Mouse (Mus musculus) heart, adult 2 months (tissue): ENCODE measurements around the gene Fntb. TPM values are rescaled to one million over a fixed set of nuclear protein-coding genes. Genes with fewer than 3 reads are reported as not detected.
A peak's percentile ranks its signal among the peaks of the same experiment; 100 is the strongest.

Experiments
- DNase-seq, 2 experiments: peaks; one replicate each; pipeline ENCODE4 v3.0.0; 2021
- H3K27ac ChIP-seq: fragments of 200-600 bp; 2 replicates; pipeline ENCODE4 v1.8.1; 2022
- H3K27me3 ChIP-seq: fragments of 200-500 bp; 2 replicates; pipeline ENCODE4 v1.6.1; 2012; ENCODE audit warnings: mild to moderate bottlenecking, low read length, inconsistent platforms, mixed read lengths; ENCODE audit not compliant: control insufficient read depth, insufficient read depth
- H3K36me3 ChIP-seq: fragments of 200-500 bp; 2 replicates; pipeline ENCODE4 v1.6.1; 2012; ENCODE audit warnings: low read length, inconsistent platforms; ENCODE audit not compliant: control insufficient read depth, insufficient read depth
- H3K4me1 ChIP-seq: fragments of 200-500 bp; 2 replicates; pipeline ENCODE4 v1.6.1; 2011; ENCODE audit warnings: low read length; ENCODE audit not compliant: control insufficient read depth, insufficient read depth
- H3K4me3 ChIP-seq: fragments of 200-600 bp; 2 replicates; pipeline ENCODE4 v1.8.1; 2022
- H3K79me2 ChIP-seq: fragments of 200-500 bp; replicated peaks from 2 replicates; pipeline ENCODE4 v1.6.1; 2012; ENCODE audit warnings: mild to moderate bottlenecking, inconsistent platforms, low read length, moderate library complexity, mixed read lengths; ENCODE audit not compliant: control insufficient read depth, insufficient read depth
- H3K9ac ChIP-seq: fragments of 200-500 bp; 2 replicates; pipeline ENCODE4 v1.6.1; 2012; ENCODE audit warnings: low read depth, mild to moderate bottlenecking, control low read depth, inconsistent platforms, low read length, mixed read lengths
- CTCF ChIP-seq: fragments of 200-600 bp; IDR thresholded peaks from 2 replicates; pipeline ENCODE4 v1.8.1; 2022; ENCODE audit warnings: antibody characterized with exemption, mild to moderate bottlenecking, moderate library complexity
- EP300 ChIP-seq: fragments of 200-500 bp; IDR thresholded peaks from 2 replicates; pipeline ENCODE4 v1.6.1; 2011; ENCODE audit warnings: low read depth, low read length, control low read depth; ENCODE audit not compliant: insufficient read depth
- POLR2A ChIP-seq: fragments of 200-500 bp; IDR thresholded peaks from 2 replicates; pipeline ENCODE4 v1.6.1; 2011; ENCODE audit warnings: mild to moderate bottlenecking, low read depth, low read length, control low read depth; ENCODE audit not compliant: insufficient read depth
- WGBS: fragments of 180-500 bp; shearing (Covaris S2); methylation state at CpG from one replicate; pipeline ENCODE4 v1.1.7; 2018; 5-methylcytosine and 5-hydroxymethylcytosine counted together
- intact Hi-C: fragments of 180-260 bp; cut with DNase I; formaldehyde crosslinking; loops from one replicate; pipeline ENCODE4 v1.15.1; 2025
- polyA plus RNA-seq: library from polyadenylated mRNA; depleted of rRNA; stranded (reverse); fragments of >200 nt; gene quantifications from 2 replicates; pipeline ENCODE4 v1.2.3, GENCODE M21; 2012
- total RNA-seq, 2 experiments: library from RNA; stranded (reverse); gene quantifications; 2 replicates each; pipeline ENCODE4 v1.2.3; 2021

The Fntb gene
- total and polyA plus RNA-seq, 3 experiments, result 12.6 to 19.1 (median 13.7) TPM

DNA sequence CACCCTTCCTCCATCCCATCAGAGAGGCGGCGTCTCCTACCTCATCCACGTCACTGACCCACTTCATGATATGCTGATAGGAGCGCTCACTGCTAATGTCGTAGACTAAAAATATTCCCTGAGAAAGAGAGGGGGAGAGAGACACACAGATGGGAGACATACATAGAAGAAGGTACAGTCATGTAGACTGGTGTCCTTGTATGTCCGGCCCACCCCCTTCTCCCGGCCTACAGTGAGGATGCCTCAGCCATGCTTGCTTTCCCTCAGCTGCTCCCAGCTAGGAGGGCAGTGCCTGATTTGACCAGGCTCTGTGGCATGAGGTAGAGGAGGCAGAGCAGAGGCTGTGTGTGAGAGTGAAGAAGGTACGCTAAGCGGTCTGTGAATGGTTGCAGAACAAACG lies 37.6 kb downstream of the Fntb start:
- no peak overlapping the region for H3K9ac ChIP-seq

DNA sequence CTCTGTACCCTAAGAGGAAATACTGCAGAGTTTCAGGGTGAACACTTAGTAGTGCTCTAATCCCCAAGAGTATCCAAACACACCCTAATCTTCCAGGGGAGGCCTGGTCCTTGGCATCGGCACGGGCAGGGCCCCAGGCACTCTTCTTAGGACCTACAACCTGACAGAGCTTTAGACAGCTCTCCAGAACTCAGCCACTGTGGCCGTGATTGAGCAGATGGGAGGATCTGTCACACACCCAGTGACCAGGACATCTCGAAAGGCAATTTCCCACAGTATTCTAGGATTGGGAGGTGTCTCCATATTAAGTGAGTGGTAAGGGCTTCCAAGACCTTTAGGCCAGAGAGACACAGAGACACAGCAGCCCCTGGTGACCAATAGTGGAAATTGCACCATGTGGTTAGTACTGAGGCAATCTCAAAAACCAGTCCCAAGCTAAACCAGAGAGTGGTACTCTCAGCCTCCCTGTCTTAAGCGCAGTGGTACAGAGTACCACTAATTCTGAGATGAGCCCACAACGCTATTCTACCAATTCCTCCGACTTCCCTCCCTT lies 38.4 kb downstream of the Fntb start:
- Histone ChIP-seq H3K79me2 (no peaks in the 10 kb centered on the region), H3K27me3 (no peaks in the 10 kb centered on the region), H3K4me3 (no peak overlapping the region), H3K4me1 (no peaks in the 10 kb centered on the region), H3K36me3 (no peaks in the 10 kb centered on the region), H3K9ac (no peak overlapping the region), H3K27ac (no peak overlapping the region)
- intact Hi-C loops, result loop anchor here (2.0 to 5.0 kb wide), 2 partner anchors 151 to 211 kb away; no protein-coding TSS in a partner anchor
- TF ChIP-seq CTCF, result peak; percentile 87
- no peak for TF ChIP-seq POLR2A
- DNase-seq, result peak; percentile 45 to 48
- WGBS, result 47% methylated on average over 7 of the region's 7 CpGs

More for the DNA sequence above, 37.6 kb downstream of the Fntb start:
- TF ChIP-seq CTCF, result no peak
- no peak for TF ChIP-seq EP300
- TF ChIP-seq POLR2A, result no peak
- no peak overlapping the region for H3K27ac ChIP-seq
- no peaks in the 10 kb centered on the region for H3K27me3 ChIP-seq
- no peaks in the 10 kb centered on the region for H3K36me3 ChIP-seq
- no peak for DNase-seq
- no peak overlapping the region for H3K4me3 ChIP-seq
- H3K4me1 ChIP-seq, result no peaks in the 10 kb centered on the region
- 78% methylated on average over 10 of the region's 10 CpGs for WGBS
- H3K79me2 ChIP-seq, result no peaks in the 10 kb centered on the region
- intact Hi-C loops, result loop anchor here (5.0 kb wide), 1 partner anchor 151 kb away; no protein-coding TSS in a partner anchor

DNA sequence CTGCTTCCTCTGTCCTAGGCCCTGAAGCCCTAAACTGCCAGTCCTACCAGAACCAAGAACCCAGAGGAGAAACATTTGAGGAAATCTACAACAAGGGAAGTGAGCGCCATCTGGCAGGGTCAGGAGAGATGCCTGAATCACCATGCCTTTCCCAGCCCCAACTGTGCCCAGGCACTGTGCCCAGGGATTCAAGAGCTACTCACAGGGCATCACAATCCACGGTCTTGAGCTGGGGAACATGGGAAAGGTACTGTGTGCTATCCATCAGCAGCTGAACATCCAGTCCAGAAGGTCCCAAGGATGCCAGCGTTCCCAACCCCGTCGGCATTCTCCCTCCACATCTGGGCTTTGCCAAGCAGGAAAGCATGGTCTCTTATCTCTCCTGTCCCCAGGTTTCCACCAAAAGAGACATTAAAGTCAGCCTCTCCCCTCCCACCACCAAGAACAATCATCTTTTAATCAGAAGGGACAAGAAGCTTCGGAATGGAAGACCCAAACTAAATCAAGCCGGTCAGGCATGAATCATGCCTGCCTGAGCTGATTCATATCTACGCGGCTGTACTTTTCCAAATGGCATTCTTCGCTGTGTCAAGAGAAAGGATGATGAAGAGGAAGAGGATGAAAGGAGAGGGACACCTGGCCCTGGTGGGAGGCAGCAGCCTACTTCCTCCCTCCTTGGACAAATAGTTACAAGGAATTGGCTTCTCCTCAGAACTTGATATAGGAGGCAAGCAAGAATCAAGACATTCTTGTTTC lies 39.8 kb downstream of the Fntb start:
- 78% methylated on average over 10 of the region's 10 CpGs for WGBS
- Histone ChIP-seq H3K4me3 (no peak overlapping the region), H3K79me2 (no peaks in the 10 kb centered on the region), H3K4me1 (no peaks in the 10 kb centered on the region), H3K9ac (no peak overlapping the region), H3K36me3 (no peaks in the 10 kb centered on the region), H3K27ac (no peak overlapping the region), H3K27me3 (no peaks in the 10 kb centered on the region)
- TF ChIP-seq EP300 (no peak), CTCF (no peak), POLR2A (no peak)
- intact Hi-C loops, result loop anchor here (2.0 kb wide), 1 partner anchor 212 kb away; no protein-coding TSS in a partner anchor
- no peak for DNase-seq

DNA sequence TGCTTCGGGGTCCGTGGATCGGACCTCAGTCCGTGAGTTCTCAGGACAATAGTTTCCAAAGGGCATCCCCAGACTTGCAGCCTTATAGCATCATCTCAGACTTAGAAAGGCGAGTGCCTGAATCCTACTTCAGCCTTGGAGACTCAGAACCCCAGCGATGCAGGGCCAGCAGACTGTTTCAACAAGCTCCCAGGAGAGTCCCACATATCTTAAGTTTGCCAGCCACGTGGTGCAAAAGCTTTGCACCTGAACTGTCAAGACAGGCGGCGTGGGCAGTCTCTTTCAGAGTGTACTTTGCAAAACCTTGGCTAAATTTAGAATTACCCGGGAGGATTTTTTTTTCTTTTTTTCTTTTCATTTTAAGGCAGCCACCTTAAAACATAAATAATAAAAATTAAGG lies 42.4 kb downstream of the Fntb start:
- intact Hi-C loops, result no loop called here
- H3K79me2 ChIP-seq, result no peaks in the 10 kb centered on the region
- H3K36me3 ChIP-seq, result no peaks in the 10 kb centered on the region
- no peak for TF ChIP-seq EP300
- TF ChIP-seq CTCF, result no peak
- TF ChIP-seq POLR2A, result no peak
- no peak overlapping the region for H3K9ac ChIP-seq
- no peaks in the 10 kb centered on the region for H3K27me3 ChIP-seq
- no peak overlapping the region for H3K4me3 ChIP-seq
- H3K4me1 ChIP-seq, result no peaks in the 10 kb centered on the region; the same call in 1 of the 2 replicates
- 76% methylated on average over 10 of the region's 10 CpGs for WGBS
- DNase-seq, result no peak
- no peak overlapping the region for H3K27ac ChIP-seq

DNA sequence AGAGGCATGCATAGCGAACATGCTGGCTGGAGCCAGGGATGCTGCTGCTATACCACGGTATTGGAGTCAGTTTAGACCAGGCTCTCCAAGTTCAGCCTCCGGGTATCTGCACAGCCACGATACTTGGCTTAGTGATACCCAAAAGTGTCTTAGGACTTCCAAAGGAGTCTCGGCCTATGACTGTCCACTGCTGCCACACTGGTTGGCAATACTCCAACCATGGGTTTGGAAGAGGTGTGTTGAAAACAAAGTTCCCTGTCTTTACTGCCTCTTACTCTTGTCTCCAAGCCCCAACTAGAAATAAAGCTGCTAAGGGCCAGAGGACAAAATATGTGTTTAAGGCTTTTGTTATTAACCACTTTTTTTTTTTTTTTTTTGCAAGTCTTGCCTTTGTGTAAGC lies 45.1 kb downstream of the Fntb start:
- DNase-seq, result no peak
- intact Hi-C loops, result no loop called here
- Histone ChIP-seq H3K27me3 (no peaks in the 10 kb centered on the region), H3K36me3 (no peaks in the 10 kb centered on the region), H3K9ac (no peak overlapping the region), H3K4me1 (no peaks in the 10 kb centered on the region; the same call in 1 of the 2 replicates), H3K4me3 (no peak overlapping the region), H3K27ac (no peak overlapping the region), H3K79me2 (no peaks in the 10 kb centered on the region)
- no peak for TF ChIP-seq EP300
- no peak for TF ChIP-seq CTCF
- no peak for TF ChIP-seq POLR2A
- 77% methylated on average over 5 of the region's 5 CpGs for WGBS

DNA sequence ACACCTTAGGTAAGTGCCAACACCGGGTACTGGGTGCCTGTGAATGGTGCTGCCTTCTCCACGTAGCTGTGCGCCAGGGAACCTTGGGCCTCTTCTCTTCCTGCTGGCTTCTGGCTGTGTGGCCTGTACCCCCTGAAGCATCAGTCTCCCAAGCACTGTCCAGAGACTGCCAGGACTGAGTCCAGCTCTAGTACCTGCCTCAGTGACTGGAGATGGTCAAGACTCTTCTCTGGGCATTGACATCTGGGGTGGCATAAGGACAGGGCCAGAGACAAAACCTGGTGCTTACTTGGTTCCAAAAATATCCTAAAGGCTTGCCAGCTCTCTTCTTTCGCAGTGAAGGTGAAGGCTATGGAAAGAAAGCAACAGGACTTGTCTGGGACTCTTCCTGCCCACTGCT lies 45.6 kb downstream of the Fntb start:
- no peak overlapping the region for H3K27ac ChIP-seq
- H3K4me3 ChIP-seq, result no peak overlapping the region

More for the DNA sequence above, 45.6 kb downstream of the Fntb start:
- no peak for DNase-seq
- TF ChIP-seq POLR2A (no peak), EP300 (no peak), CTCF (no peak)
- H3K36me3 ChIP-seq, result no peaks in the 10 kb centered on the region
- intact Hi-C loops, result no loop called here
- no peaks in the 10 kb centered on the region for H3K79me2 ChIP-seq
- WGBS, result 73% methylated on average over 4 of the region's 4 CpGs
- no peaks in the 10 kb centered on the region for H3K27me3 ChIP-seq
- H3K9ac ChIP-seq, result no peak overlapping the region
- no peaks in the 10 kb centered on the region; the same call in 1 of the 2 replicates for H3K4me1 ChIP-seq
